Mouse (Mus musculus): ENCODE measurements around the gene Ofcc1. TPM values are rescaled to one million over a fixed set of nuclear protein-coding genes. Genes with fewer than 3 reads are reported as not detected.

The Ofcc1 gene
- polyA plus RNA-seq, 1 experiment, result 0.03 TPM

- H3K27me3 ChIP-seq (replicated peaks; ENCODE audit: control insufficient read depth, insufficient read depth, low read length), result no peaks in the 10 kb centered on the region
- no peaks in the 10 kb centered on the region for H3K4me1 ChIP-seq (ENCODE audit: control insufficient read depth, insufficient read depth, low read length)
- 80% methylated on average over 1 of the region's 1 CpGs for WGBS
- DNase-seq, result no peak
- H3K27ac ChIP-seq (ENCODE audit: insufficient read depth, low read depth, low read length), result no peak overlapping the region
- H3K4me3 ChIP-seq (ENCODE audit: insufficient read depth, low read depth, low read length), result no peak overlapping the region
- TF ChIP-seq POLR2A (IDR thresholded peaks at IDR 0.05; ENCODE audit: low read depth, low read length) (no peak), CTCF (conservative IDR thresholded peaks at IDR 0.05; ENCODE audit: insufficient read depth, insufficient read length, low read depth, low read length) (no peak)
- no peaks in the 10 kb centered on the region for H3K36me3 ChIP-seq (ENCODE audit: control insufficient read depth, insufficient read depth, low read length)
These were observed 291.2 kb downstream of the Ofcc1 start for GRCm38 (mm10) chr13:40070004-40070403.

GRCm38 (mm10) chr13:40061281-40061680 is 300.0 kb downstream of the Ofcc1 start:
- Histone ChIP-seq H3K4me3 (ENCODE audit: insufficient read depth, low read depth, low read length) (no peak overlapping the region), H3K36me3 (ENCODE audit: control insufficient read depth, insufficient read depth, low read length) (no peaks in the 10 kb centered on the region)

GRCm38 (mm10) chr13:40037881-40038280 is 323.4 kb downstream of the Ofcc1 start:
- H3K4me3 ChIP-seq (ENCODE audit: insufficient read depth, low read depth, low read length), result no peak overlapping the region
- no peaks in the 10 kb centered on the region for H3K27me3 ChIP-seq (replicated peaks; ENCODE audit: control insufficient read depth, insufficient read depth, low read length)
- H3K4me1 ChIP-seq (ENCODE audit: control insufficient read depth, insufficient read depth, low read length), result no peaks in the 10 kb centered on the region
- no peak for TF ChIP-seq POLR2A (IDR thresholded peaks at IDR 0.05; ENCODE audit: low read depth, low read length)
- no peak for TF ChIP-seq CTCF (conservative IDR thresholded peaks at IDR 0.05; ENCODE audit: insufficient read depth, insufficient read length, low read depth, low read length)
- H3K36me3 ChIP-seq (ENCODE audit: control insufficient read depth, insufficient read depth, low read length), result no peaks in the 10 kb centered on the region
- no peak overlapping the region for H3K27ac ChIP-seq (ENCODE audit: insufficient read depth, low read depth, low read length)
- DNase-seq, result no peak
- 86% methylated on average over 2 of the region's 2 CpGs for WGBS

More at GRCm38 (mm10) chr13:40061281-40061680, 300.0 kb downstream of the Ofcc1 start:
- TF ChIP-seq CTCF (conservative IDR thresholded peaks at IDR 0.05; ENCODE audit: insufficient read depth, insufficient read length, low read depth, low read length) (no peak), POLR2A (IDR thresholded peaks at IDR 0.05; ENCODE audit: low read depth, low read length) (no peak)
- Histone ChIP-seq H3K27ac (ENCODE audit: insufficient read depth, low read depth, low read length) (no peak overlapping the region), H3K4me1 (ENCODE audit: control insufficient read depth, insufficient read depth, low read length) (no peaks in the 10 kb centered on the region), H3K27me3 (replicated peaks; ENCODE audit: control insufficient read depth, insufficient read depth, low read length) (no peaks in the 10 kb centered on the region)
- WGBS, result 91% methylated on average over 5 of the region's 5 CpGs
- DNase-seq, result no peak

- Histone ChIP-seq H3K27ac (ENCODE audit: insufficient read depth, low read depth, low read length) (no peak overlapping the region), H3K4me1 (ENCODE audit: control insufficient read depth, insufficient read depth, low read length) (no peaks in the 10 kb centered on the region), H3K27me3 (replicated peaks; ENCODE audit: control insufficient read depth, insufficient read depth, low read length) (no peaks in the 10 kb centered on the region), H3K4me3 (ENCODE audit: insufficient read depth, low read depth, low read length) (no peak overlapping the region), H3K36me3 (ENCODE audit: control insufficient read depth, insufficient read depth, low read length) (no peaks in the 10 kb centered on the region)
- TF ChIP-seq POLR2A (IDR thresholded peaks at IDR 0.05; ENCODE audit: low read depth, low read length) (no peak), CTCF (conservative IDR thresholded peaks at IDR 0.05; ENCODE audit: insufficient read depth, insufficient read length, low read depth, low read length) (no peak)
- DNase-seq, result no peak
- 78% methylated on average over 17 of the region's 17 CpGs for WGBS
These were observed 324.1 kb downstream of the Ofcc1 start for GRCm38 (mm10) chr13:40036981-40037765.

GRCm38 (mm10) chr13:40029426-40029825 is 331.8 kb downstream of the Ofcc1 start:
- Histone ChIP-seq H3K27ac (ENCODE audit: insufficient read depth, low read depth, low read length) (no peak overlapping the region), H3K36me3 (ENCODE audit: control insufficient read depth, insufficient read depth, low read length) (no peaks in the 10 kb centered on the region), H3K4me3 (ENCODE audit: insufficient read depth, low read depth, low read length) (no peak overlapping the region), H3K27me3 (replicated peaks; ENCODE audit: control insufficient read depth, insufficient read depth, low read length) (no peaks in the 10 kb centered on the region), H3K4me1 (ENCODE audit: control insufficient read depth, insufficient read depth, low read length) (no peaks in the 10 kb centered on the region)
- DNase-seq, result no peak
- WGBS, result 93% methylated on average over 1 of the region's 1 CpGs
- TF ChIP-seq CTCF (conservative IDR thresholded peaks at IDR 0.05; ENCODE audit: insufficient read depth, insufficient read length, low read depth, low read length) (no peak), POLR2A (IDR thresholded peaks at IDR 0.05; ENCODE audit: low read depth, low read length) (no peak)

GRCm38 (mm10) chr13:40028827-40029226 is 332.4 kb downstream of the Ofcc1 start:
- DNase-seq, result no peak
- WGBS, result 92% methylated on average over 4 of the region's 4 CpGs
- H3K36me3 ChIP-seq (ENCODE audit: control insufficient read depth, insufficient read depth, low read length), result no peaks in the 10 kb centered on the region
- no peak overlapping the region for H3K4me3 ChIP-seq (ENCODE audit: insufficient read depth, low read depth, low read length)
- no peak overlapping the region for H3K27ac ChIP-seq (ENCODE audit: insufficient read depth, low read depth, low read length)
- no peaks in the 10 kb centered on the region for H3K27me3 ChIP-seq (replicated peaks; ENCODE audit: control insufficient read depth, insufficient read depth, low read length)
- H3K4me1 ChIP-seq (ENCODE audit: control insufficient read depth, insufficient read depth, low read length), result no peaks in the 10 kb centered on the region
- TF ChIP-seq CTCF (conservative IDR thresholded peaks at IDR 0.05; ENCODE audit: insufficient read depth, insufficient read length, low read depth, low read length), result no peak
- TF ChIP-seq POLR2A (IDR thresholded peaks at IDR 0.05; ENCODE audit: low read depth, low read length), result no peak

GRCm38 (mm10) chr13:40025816-40026215 is 335.4 kb downstream of the Ofcc1 start:
- Histone ChIP-seq H3K4me1 (ENCODE audit: control insufficient read depth, insufficient read depth, low read length) (no peaks in the 10 kb centered on the region), H3K27me3 (replicated peaks; ENCODE audit: control insufficient read depth, insufficient read depth, low read length) (no peaks in the 10 kb centered on the region), H3K36me3 (ENCODE audit: control insufficient read depth, insufficient read depth, low read length) (no peaks in the 10 kb centered on the region), H3K27ac (ENCODE audit: insufficient read depth, low read depth, low read length) (no peak overlapping the region), H3K4me3 (ENCODE audit: insufficient read depth, low read depth, low read length) (no peak overlapping the region)
- TF ChIP-seq POLR2A (IDR thresholded peaks at IDR 0.05; ENCODE audit: low read depth, low read length) (no peak), CTCF (conservative IDR thresholded peaks at IDR 0.05; ENCODE audit: insufficient read depth, insufficient read length, low read depth, low read length) (no peak)
- DNase-seq, result no peak
- 95% methylated on average over 4 of the region's 4 CpGs for WGBS
